Mouse (Mus musculus) testis, postnatal 10 days (tissue): ENCODE measurements at regions not wholly inside any gene's neighbourhood (a gene's known extent, or its start where the extent isn't known, plus 50 kb on each side); places are given as distances from the start of the nearest gene placed in this dataset.
A peak's percentile ranks its signal among the peaks of the same experiment; 100 is the strongest.

Experiments
- DNase-seq: peaks from one replicate; pipeline ENCODE4 v3.0.0; 2021; ENCODE audit warnings: low spot score

GRCm38 (mm10) chr2:147813516-147813915 is 233.3 kb downstream of the Foxa2 start:
- DNase-seq, result no peak

GRCm38 (mm10) chr2:147808036-147808675 is 238.6 kb downstream of the Foxa2 start:
- peak; percentile 49 for DNase-seq

GRCm38 (mm10) chr2:147803102-147803501 is 243.7 kb downstream of the Foxa2 start:
- peak; percentile 70 for DNase-seq

GRCm38 (mm10) chr2:147791434-147791833 is 255.3 kb downstream of the Foxa2 start:
- no peak for DNase-seq

- no peak for DNase-seq
Measured at GRCm38 (mm10) chr2:147789877-147790276, 256.9 kb downstream of the Foxa2 start.

GRCm38 (mm10) chr2:147789268-147789667 is 257.5 kb downstream of the Foxa2 start:
- DNase-seq, result peak; percentile 77

GRCm38 (mm10) chr2:147788001-147788400 is 258.8 kb downstream of the Foxa2 start:
- no peak for DNase-seq

- DNase-seq, result no peak
Measured at GRCm38 (mm10) chr2:147782496-147782895, 264.3 kb downstream of the Foxa2 start.

- DNase-seq, result no peak
Measured at GRCm38 (mm10) chr2:147776316-147776715, 270.5 kb downstream of the Foxa2 start.

GRCm38 (mm10) chr2:147772579-147772978 is 274.2 kb downstream of the Foxa2 start:
- DNase-seq, result no peak

GRCm38 (mm10) chr2:147753089-147753488 is 293.7 kb downstream of the Foxa2 start:
- DNase-seq, result no peak

GRCm38 (mm10) chr2:147751831-147752230 is 294.9 kb downstream of the Foxa2 start:
- DNase-seq, result no peak

GRCm38 (mm10) chr2:147748006-147748405 is 298.8 kb downstream of the Foxa2 start:
- no peak for DNase-seq

- DNase-seq, result no peak
Measured at GRCm38 (mm10) chr2:147743908-147744307, 302.9 kb downstream of the Foxa2 start.

- no peak for DNase-seq
Measured at GRCm38 (mm10) chr2:147738307-147738872, 308.4 kb downstream of the Foxa2 start.

- DNase-seq, result no peak
Measured at GRCm38 (mm10) chr2:147727396-147727795, 319.4 kb downstream of the Foxa2 start.

- DNase-seq, result no peak
Measured at GRCm38 (mm10) chr2:147718936-147719335, 327.8 kb downstream of the Foxa2 start.

GRCm38 (mm10) chr2:147717484-147717947 is 329.3 kb downstream of the Foxa2 start:
- no peak for DNase-seq

- DNase-seq, result no peak
Measured at GRCm38 (mm10) chr2:147715791-147716190, 331.0 kb downstream of the Foxa2 start.

GRCm38 (mm10) chr2:147710593-147711265 is 336.0 kb downstream of the Foxa2 start:
- DNase-seq, result no peak

- no peak for DNase-seq
Measured at GRCm38 (mm10) chr2:147709799-147710198, 337.0 kb downstream of the Foxa2 start.

GRCm38 (mm10) chr2:147707156-147707555 is 339.6 kb downstream of the Foxa2 start:
- no peak for DNase-seq

- no peak for DNase-seq
Measured at GRCm38 (mm10) chr2:147703981-147704380, 342.3 kb downstream of the Pax1 start.
